Mouse (Mus musculus) neutrophil, adult 59 days (primary cell): ENCODE results near the gene Gprasp1. TPM values are rescaled to one million over a fixed set of nuclear protein-coding genes. Genes with fewer than 3 reads are reported as not detected.

ENCODE experiments used
- total RNA-seq, 2 experiments: library from RNA; stranded (reverse); gene quantifications; 1 replicate in 1 of 2; 2 replicates in 1 of 2; pipeline ENCODE4 v1.2.4; 2023

The Gprasp1 gene
- 10 to 100 TPM; 15.6 to 20.6 TPM for total RNA-seq

DNA sequence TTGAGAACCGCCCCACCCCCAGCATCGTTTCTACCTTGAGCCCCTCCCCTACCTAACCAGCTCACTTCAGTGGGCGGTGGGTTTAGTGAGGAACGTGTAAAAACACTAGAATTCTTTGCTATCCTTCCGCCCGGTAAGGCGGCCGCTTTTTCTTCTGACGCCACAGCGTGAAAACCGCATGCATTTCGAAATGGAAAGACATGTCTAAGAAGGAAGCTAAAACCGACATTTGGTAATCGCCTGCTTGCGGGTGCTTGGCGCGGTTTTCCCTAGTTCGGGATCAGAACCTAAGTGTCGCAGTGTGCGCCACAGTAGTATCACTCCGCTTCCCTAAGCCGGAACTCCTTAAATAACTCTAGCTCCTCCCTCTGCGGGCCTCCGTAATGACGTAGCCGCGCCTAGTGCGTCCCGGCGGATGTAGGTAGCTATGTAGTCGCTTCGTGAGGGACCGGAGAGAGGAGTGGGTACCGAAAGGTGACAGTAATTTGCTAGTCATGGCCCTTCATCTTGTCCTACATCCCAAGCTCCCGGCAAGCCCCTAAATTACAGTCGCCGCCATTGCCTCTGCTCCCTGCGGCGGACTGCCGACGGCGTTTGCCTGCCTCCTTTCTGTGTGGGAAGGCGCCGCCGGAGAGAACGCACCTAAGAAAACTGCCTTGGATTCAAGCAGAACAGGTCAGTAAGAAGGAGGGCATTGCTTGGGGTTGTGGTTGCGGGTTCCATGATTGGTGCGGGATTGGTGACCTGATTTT is at the start of gene Gprasp1, which contains the start of gene Armcx5:
Gprasp1 (plus strand) TSS at position 430 of the 752 bp plus-strand sequence.
Armcx5 (plus strand) TSS at position 430 of the 752 bp plus-strand sequence.

DNA sequence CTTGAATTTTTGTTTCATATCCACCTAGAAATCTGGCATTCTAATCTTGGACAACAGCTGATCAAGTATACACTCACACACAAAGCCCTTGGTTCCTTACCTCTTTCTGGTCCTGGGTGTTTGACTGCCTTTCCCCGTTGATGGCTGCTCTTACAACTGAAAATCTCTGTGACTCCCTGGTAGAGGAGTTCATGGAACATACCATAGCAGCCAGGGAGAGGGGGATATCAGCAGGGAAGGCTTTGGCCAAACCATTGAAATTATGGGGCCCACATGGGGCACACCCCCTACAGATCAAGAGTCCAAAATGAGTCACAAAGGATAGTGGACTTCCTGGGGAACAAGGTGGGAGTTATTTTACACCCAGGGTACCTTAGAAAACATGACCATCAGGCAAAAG is 48.9 kb upstream of the Gprasp1 start, which contains the start of gene Tcp11x2:
Tcp11x2 (minus strand) TSS at position 158 of the 400 bp plus-strand sequence.

DNA sequence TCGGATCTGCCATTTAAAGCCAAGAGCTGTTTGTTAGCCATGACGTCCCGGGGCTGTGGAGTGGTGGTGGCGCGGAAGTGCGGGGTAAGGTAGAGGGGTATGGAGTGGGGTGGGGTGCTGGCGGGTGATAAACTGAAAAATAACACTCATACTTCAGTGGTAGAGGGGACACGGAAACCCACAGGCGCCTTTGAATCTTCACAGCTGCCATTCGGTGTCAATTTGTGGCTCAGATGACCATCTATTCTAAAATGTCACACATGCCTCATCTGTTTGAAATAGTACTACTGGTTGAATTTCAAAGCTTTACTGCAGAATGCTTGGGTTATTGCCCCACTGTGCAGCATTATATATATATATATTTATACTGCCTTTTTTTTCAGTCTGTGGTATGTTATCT is 17.4 kb upstream of the Gprasp1 start, which contains the start of gene Tmsb15a:
Tmsb15a (minus strand) TSS at position 101 of the 400 bp plus-strand sequence.

DNA sequence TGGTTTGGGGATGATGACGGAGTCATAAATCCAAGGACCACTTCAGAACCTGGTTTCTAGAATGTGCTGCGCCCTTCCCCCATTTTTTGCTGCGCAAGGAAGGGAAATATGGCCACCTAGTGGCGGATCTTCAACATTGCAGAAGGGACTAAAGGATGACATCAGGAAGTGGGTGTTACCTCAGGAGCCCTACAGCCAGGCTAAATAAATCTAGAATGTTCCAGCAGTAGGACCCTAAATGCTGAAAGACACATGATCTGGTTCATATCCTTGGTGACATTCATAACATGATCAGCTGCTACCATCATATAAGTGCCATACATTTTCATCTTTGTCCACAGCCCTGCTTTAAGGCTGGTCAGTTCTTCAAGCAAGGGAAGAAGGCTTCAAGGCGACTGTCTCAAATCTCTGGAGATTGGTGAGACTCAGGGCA is 54.7 kb downstream of the Gprasp1 start, which contains the start of gene Bhlhb9:
Bhlhb9 (plus strand) TSS at position 383 of the 433 bp plus-strand sequence.

DNA sequence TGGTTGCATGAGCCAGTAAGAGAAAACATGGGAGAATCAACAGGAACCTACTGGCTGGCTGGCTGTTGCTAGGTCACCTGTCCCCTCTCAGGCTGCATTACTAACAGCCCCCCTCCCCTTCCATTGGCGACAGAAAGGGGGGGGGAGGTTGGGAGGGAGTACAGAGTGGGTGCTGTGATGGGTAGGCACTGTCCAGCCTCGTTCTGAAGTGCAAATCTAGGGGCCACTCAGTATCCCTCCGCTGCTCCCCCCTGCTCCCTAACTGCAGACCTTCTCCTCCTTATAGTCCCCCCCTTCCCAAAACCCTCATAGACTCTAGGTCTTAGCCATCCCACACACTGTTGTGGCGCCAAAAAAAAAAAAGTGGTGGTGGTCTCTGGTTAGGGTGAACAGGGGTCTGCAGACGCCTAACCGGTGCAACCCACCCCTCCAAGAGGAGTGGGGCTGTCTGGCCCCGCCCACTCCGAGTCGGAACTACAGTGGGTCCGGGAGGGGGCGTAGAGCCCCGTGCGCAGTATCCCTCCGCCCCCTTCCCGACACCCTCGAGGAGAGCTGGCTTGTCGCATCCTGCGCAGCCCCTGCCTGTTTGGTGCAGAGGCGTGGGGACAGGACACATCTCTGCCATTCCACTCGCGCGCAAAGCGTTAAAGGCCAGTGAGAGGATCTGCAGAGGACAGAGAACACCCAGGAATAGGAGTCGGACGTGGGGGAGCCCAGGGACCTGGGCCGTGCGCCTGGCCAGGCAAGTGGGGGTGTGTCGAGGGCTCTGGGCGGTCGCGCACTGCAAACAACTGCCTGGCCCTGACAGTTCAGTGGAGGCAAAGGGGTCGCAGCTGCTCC is 96.2 kb downstream of the Gprasp1 start, which contains the start of gene Gprasp2:
Gprasp2 (plus strand) TSS at position 514 of the 840 bp plus-strand sequence.

Other genes starting within 250 kb of the Gprasp1 start
- not detected for gene AV320801, start 248.1 kb upstream of the Gprasp1 start, total RNA-seq
- gene Nxf7, start 144.0 kb upstream of the Gprasp1 start, total RNA-seq, result not detected
- not detected for gene Prame, start 115.0 kb upstream of the Gprasp1 start, total RNA-seq
- gene Tcp11x2, start 48.9 kb upstream of the Gprasp1 start, total RNA-seq, result 1 to 10 TPM in 1 of 2 experiments, not detected in 1; 1.7 TPM
- gene Tmsb15a, start 17.5 kb upstream of the Gprasp1 start, total RNA-seq, result not detected
- gene Armcx5, start within 50 bp of the Gprasp1 start, total RNA-seq, result 10 to 100 TPM; 12.2 to 12.4 TPM
- gene Bhlhb9, start 54.9 kb downstream of the Gprasp1 start, total RNA-seq, result 1 to 10 TPM; 2.3 to 3.6 TPM
- gene Gprasp2, start 96.3 kb downstream of the Gprasp1 start, total RNA-seq, result 1 to 10 TPM in 1 of 2 experiments, not detected in 1; 1.4 TPM